Mouse (Mus musculus) MEL (cell line): ENCODE results near the gene Fmn2.

Experiments used
- CHD1 ChIP-seq: IDR thresholded peaks from 2 replicates; pipeline ENCODE4 v1.6.1; 2012; ENCODE audit warnings: low read depth, mild to moderate bottlenecking, inconsistent platforms, low read length, improper control_type of control experiment
- CHD2 ChIP-seq: IDR thresholded peaks from 2 replicates; pipeline ENCODE4 v1.6.1; 2011; ENCODE audit warnings: low read length, improper control_type of control experiment
- CTCF ChIP-seq, 3 experiments: IDR thresholded peaks in 2 of 3; conservative IDR thresholded peaks in 1 of 3; 2 replicates each; pipeline ENCODE4 v1.5.1; 2011 to 2012; ENCODE audit warnings: low read length in 3 of 3, low read depth in 2 of 3, mild to moderate bottlenecking in 2 of 3, improper control_type of control experiment in 1 of 3, inconsistent platforms in 1 of 3, mixed read lengths in 1 of 3, moderate library complexity in 1 of 3; ENCODE audit not compliant: control insufficient read depth in 1 of 3, insufficient read depth in 1 of 3, poor library complexity in 1 of 3, severe bottlenecking in 1 of 3
- ETS1 ChIP-seq: IDR thresholded peaks from 2 replicates; pipeline ENCODE4 v1.6.1; 2012; ENCODE audit warnings: low read depth, mild to moderate bottlenecking, inconsistent platforms, low read length, improper control_type of control experiment, moderate library complexity
- HCFC1 ChIP-seq: IDR thresholded peaks from 2 replicates; pipeline ENCODE4 v1.6.1; 2012; ENCODE audit warnings: low read depth, mild to moderate bottlenecking, inconsistent platforms, low read length, improper control_type of control experiment, moderate library complexity
- RAD21 ChIP-seq: IDR thresholded peaks from 2 replicates; pipeline ENCODE4 v1.6.1; 2011; ENCODE audit warnings: mild to moderate bottlenecking, low read depth, low read length, improper control_type of control experiment

GRCm38 (mm10) chr1:174523512-174523828, 21.8 kb downstream of the Fmn2 start:
- TF ChIP-seq RAD21: no peak
- no peak for TF ChIP-seq CTCF (IDR thresholded peaks at IDR 0.05 in 2 of 3, conservative IDR thresholded peaks at IDR 0.05 in 1 of 3; ENCODE audit: control insufficient read depth in 1 of 3, insufficient read depth in 1 of 3, low read depth in 2 of 3, low read length in 3 of 3, poor library complexity in 1 of 3, severe bottlenecking in 1 of 3)
- TF ChIP-seq ETS1: no peak
- no peak for TF ChIP-seq CHD2
- no peak for TF ChIP-seq HCFC1
- TF ChIP-seq CHD1: no peak
